Mouse (Mus musculus) ovary, postnatal 36 days (tissue): ENCODE data around the gene Slc38a10.
A peak's percentile ranks its signal among the peaks of the same experiment; 100 is the strongest.

ENCODE experiments used
- DNase-seq: peaks from one replicate; pipeline ENCODE4 v3.0.0; 2022; ENCODE audit warnings: low spot score, mixed read lengths

Slc38a10 gene

GRCm38 (mm10) chr11:120175948-120176347 lies 24.8 kb upstream of the Slc38a10 start:
- DNase-seq: no peak

- DNase-seq: no peak
Observed at GRCm38 (mm10) chr11:120173213-120173612, 22.1 kb upstream of the Slc38a10 start.

- no peak for DNase-seq
Observed at GRCm38 (mm10) chr11:120171168-120171567, 20.0 kb upstream of the Slc38a10 start.

- peak; percentile 68 for DNase-seq
Observed at GRCm38 (mm10) chr11:120169208-120169992, 18.3 kb upstream of the Slc38a10 start.

- no peak for DNase-seq
Observed at GRCm38 (mm10) chr11:120168516-120168915, 17.4 kb upstream of the Slc38a10 start.

GRCm38 (mm10) chr11:120167921-120168356 lies 16.8 kb upstream of the Slc38a10 start:
- DNase-seq: no peak

- DNase-seq: no peak
Observed at GRCm38 (mm10) chr11:120167059-120167458, 15.9 kb upstream of the Slc38a10 start.

GRCm38 (mm10) chr11:120164471-120165261 lies 13.5 kb upstream of the Slc38a10 start:
- no peak for DNase-seq

GRCm38 (mm10) chr11:120164028-120164427 lies 12.9 kb upstream of the Slc38a10 start:
- no peak for DNase-seq

- DNase-seq: no peak
Observed at GRCm38 (mm10) chr11:120163207-120163606, 12.1 kb upstream of the Slc38a10 start.

GRCm38 (mm10) chr11:120161245-120161644 lies 10.1 kb upstream of the Slc38a10 start:
- DNase-seq: no peak

GRCm38 (mm10) chr11:120160478-120160877 lies 9.3 kb upstream of the Slc38a10 start:
- DNase-seq: no peak

- no peak for DNase-seq
Observed at GRCm38 (mm10) chr11:120159653-120160052, 8.5 kb upstream of the Slc38a10 start.

- no peak for DNase-seq
Observed at GRCm38 (mm10) chr11:120158828-120159227, 7.7 kb upstream of the Slc38a10 start.

- no peak for DNase-seq
Observed at GRCm38 (mm10) chr11:120150440-120151112, 570 bp downstream of the Slc38a10 start.

GRCm38 (mm10) chr11:120149510-120150200 lies 1.5 kb downstream of the Slc38a10 start:
- DNase-seq: no peak

GRCm38 (mm10) chr11:120148201-120148855 lies 2.8 kb downstream of the Slc38a10 start:
- DNase-seq: no peak

GRCm38 (mm10) chr11:120143708-120144497 lies 7.2 kb downstream of the Slc38a10 start:
- DNase-seq: no peak

GRCm38 (mm10) chr11:120142601-120143051 lies 8.5 kb downstream of the Slc38a10 start:
- DNase-seq: peak; percentile 48

- DNase-seq: no peak
Observed at GRCm38 (mm10) chr11:120140255-120140654, 10.9 kb downstream of the Slc38a10 start.
